Mouse (Mus musculus) left cerebral cortex, adult 2 months (tissue): ENCODE data around the gene Pacrg. TPM values are rescaled to one million over a fixed set of nuclear protein-coding genes. Genes with fewer than 3 reads are reported as not detected.

Source experiments
- DNase-seq, 2 experiments: peaks; one replicate each; pipeline ENCODE4 v3.0.0; 2021 to 2022; ENCODE audit warnings: low spot score in 2 of 2, mixed read lengths in 1 of 2; ENCODE audit errors: extremely low spot score in 1 of 2
- H3K27ac ChIP-seq: fragments of 200-600 bp; 2 replicates; pipeline ENCODE4 v1.8.1; 2022
- H3K4me3 ChIP-seq: fragments of 200-600 bp; 2 replicates; pipeline ENCODE4 v1.8.1; 2022
- CTCF ChIP-seq: fragments of 200-600 bp; IDR thresholded peaks from 2 replicates; pipeline ENCODE4 v1.8.1; 2022; ENCODE audit warnings: antibody characterized with exemption, mild to moderate bottlenecking, moderate library complexity
- intact Hi-C: fragments of 180-260 bp; cut with DNase I; formaldehyde crosslinking; loops from one replicate; pipeline ENCODE4 v1.15.1; 2025
- total RNA-seq, 2 experiments: library from RNA; stranded (reverse); gene quantifications; 2 replicates each; pipeline ENCODE4 v1.2.3; 2021

Pacrg gene
- total RNA-seq, 2 experiments from 2014 or later, result 15.2 to 19.8 TPM

- no peak for DNase-seq
- Histone ChIP-seq H3K4me3 (no peak overlapping the region), H3K27ac (no peak overlapping the region)
- intact Hi-C loops, result no loop called here
- no peak for TF ChIP-seq CTCF
Observed at GRCm38 (mm10) chr17:10791661-10792060, 48.5 kb downstream of the Pacrg start.

- intact Hi-C loops, result no loop called here
- no peak for DNase-seq
- H3K4me3 ChIP-seq, result no peak overlapping the region
- no peak for TF ChIP-seq CTCF
- H3K27ac ChIP-seq, result no peak overlapping the region
Observed at GRCm38 (mm10) chr17:10784401-10784920, 55.6 kb downstream of the Pacrg start.

- intact Hi-C loops, result no loop called here
- Histone ChIP-seq H3K27ac (no peak overlapping the region), H3K4me3 (no peak overlapping the region)
- TF ChIP-seq CTCF, result no peak
- DNase-seq, result no peak
Observed at GRCm38 (mm10) chr17:10776503-10776902, 63.6 kb downstream of the Pacrg start.

- no peak for TF ChIP-seq CTCF
- DNase-seq, result no peak
- no peak overlapping the region for H3K4me3 ChIP-seq
- intact Hi-C loops, result no loop called here
- no peak overlapping the region for H3K27ac ChIP-seq
Observed at GRCm38 (mm10) chr17:10774468-10774867, 65.6 kb downstream of the Pacrg start.

GRCm38 (mm10) chr17:10772207-10772606 is 67.9 kb downstream of the Pacrg start:
- no peak for DNase-seq
- intact Hi-C loops, result no loop called here
- Histone ChIP-seq H3K27ac (no peak overlapping the region), H3K4me3 (no peak overlapping the region)
- TF ChIP-seq CTCF, result no peak

GRCm38 (mm10) chr17:10769873-10770272 is 70.2 kb downstream of the Pacrg start:
- no peak for TF ChIP-seq CTCF
- intact Hi-C loops, result no loop called here
- no peak for DNase-seq
- Histone ChIP-seq H3K27ac (no peak overlapping the region), H3K4me3 (no peak overlapping the region)

GRCm38 (mm10) chr17:10766735-10767406 is 73.2 kb downstream of the Pacrg start:
- no peak for TF ChIP-seq CTCF
- H3K4me3 ChIP-seq, result no peak overlapping the region
- no peak overlapping the region for H3K27ac ChIP-seq
- intact Hi-C loops, result no loop called here
- DNase-seq, result no peak

GRCm38 (mm10) chr17:10764343-10764742 is 75.8 kb downstream of the Pacrg start:
- H3K27ac ChIP-seq, result no peak overlapping the region
- no peak for TF ChIP-seq CTCF
- intact Hi-C loops, result no loop called here
- DNase-seq, result no peak
- no peak overlapping the region for H3K4me3 ChIP-seq

GRCm38 (mm10) chr17:10757455-10757854 is 82.7 kb downstream of the Pacrg start:
- DNase-seq, result no peak
- TF ChIP-seq CTCF, result no peak
- intact Hi-C loops, result no loop called here
- no peak overlapping the region for H3K4me3 ChIP-seq
- no peak overlapping the region for H3K27ac ChIP-seq

- DNase-seq, result peak; percentile 43 to 71
- intact Hi-C loops, result loop anchor here (2.0 to 10.0 kb wide), 3 partner anchors 250 to 424 kb away; no protein-coding TSS in a partner anchor
- TF ChIP-seq CTCF, result peak; percentile 69
- Histone ChIP-seq H3K27ac (peak overlapping the region; percentile 76), H3K4me3 (no peak overlapping the region)
Observed at GRCm38 (mm10) chr17:10744709-10745461, 95.2 kb downstream of the Pacrg start.

GRCm38 (mm10) chr17:10740083-10740482 is 100.0 kb downstream of the Pacrg start:
- intact Hi-C loops, result loop anchor here (10.0 kb wide), 2 partner anchors 245 to 335 kb away; no protein-coding TSS in a partner anchor
- Histone ChIP-seq H3K4me3 (no peak overlapping the region), H3K27ac (no peak overlapping the region)
- no peak for DNase-seq
- TF ChIP-seq CTCF, result no peak

- DNase-seq, result no peak
- no peak overlapping the region for H3K4me3 ChIP-seq
- no peak overlapping the region for H3K27ac ChIP-seq
- intact Hi-C loops, result no loop called here
- no peak for TF ChIP-seq CTCF
Observed at GRCm38 (mm10) chr17:10737966-10738365, 102.1 kb downstream of the Pacrg start.

GRCm38 (mm10) chr17:10734733-10735132 is 105.4 kb downstream of the Pacrg start:
- Histone ChIP-seq H3K4me3 (no peak overlapping the region), H3K27ac (no peak overlapping the region)
- no peak for TF ChIP-seq CTCF
- intact Hi-C loops, result no loop called here
- no peak for DNase-seq
